Mouse (Mus musculus): ENCODE measurements around the gene Ppp1r9a.

Gene Ppp1r9a

DNA sequence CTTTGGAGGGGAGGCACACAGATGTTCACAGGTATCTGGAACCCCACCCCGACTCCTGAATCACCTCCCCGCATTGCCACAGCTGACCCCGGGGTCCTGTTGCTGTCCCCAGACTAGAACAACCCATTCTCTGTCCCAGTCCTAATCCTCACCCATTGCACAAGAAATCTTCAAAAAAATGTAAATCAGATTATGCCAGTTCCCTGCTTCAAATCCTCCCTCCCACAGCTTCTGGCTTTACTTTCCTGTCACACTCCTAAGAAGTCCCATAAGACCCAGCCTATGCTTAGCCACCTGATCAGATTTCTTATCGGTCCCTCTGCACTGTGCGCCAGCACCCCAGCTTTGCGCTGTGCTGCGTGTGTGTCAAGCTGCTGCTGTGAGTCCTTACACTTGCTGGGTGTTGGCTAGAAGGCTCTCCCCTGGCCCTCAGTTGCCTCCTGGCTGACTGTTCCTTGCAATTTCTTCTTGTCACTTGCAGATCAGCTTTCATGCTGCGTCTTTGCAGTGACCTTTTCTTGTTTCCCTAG lies 296.7 kb downstream of the Ppp1r9a start:
- no peak for DNase-seq (ENCODE audit: low spot score)

DNA sequence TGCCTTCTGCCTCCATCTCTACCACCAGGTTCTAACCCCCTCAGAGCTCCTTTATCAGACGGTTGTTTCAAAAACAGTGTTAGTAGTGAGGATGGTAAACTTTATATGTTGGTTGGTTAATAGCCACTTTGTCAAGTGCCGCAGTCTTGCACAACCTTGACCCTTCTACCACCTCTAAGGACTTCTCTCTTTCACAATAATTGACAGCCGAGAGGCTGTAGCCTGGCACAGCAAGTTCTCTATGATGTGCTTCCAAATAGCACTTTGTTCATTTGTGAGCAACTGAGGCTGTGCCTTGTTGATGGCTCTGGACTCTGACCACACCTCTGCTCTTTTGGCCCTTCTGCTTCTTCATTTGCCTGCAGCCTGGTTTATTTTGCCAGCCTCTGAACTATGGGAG lies 297.2 kb downstream of the Ppp1r9a start:
- DNase-seq (ENCODE audit: low spot score), result no peak

DNA sequence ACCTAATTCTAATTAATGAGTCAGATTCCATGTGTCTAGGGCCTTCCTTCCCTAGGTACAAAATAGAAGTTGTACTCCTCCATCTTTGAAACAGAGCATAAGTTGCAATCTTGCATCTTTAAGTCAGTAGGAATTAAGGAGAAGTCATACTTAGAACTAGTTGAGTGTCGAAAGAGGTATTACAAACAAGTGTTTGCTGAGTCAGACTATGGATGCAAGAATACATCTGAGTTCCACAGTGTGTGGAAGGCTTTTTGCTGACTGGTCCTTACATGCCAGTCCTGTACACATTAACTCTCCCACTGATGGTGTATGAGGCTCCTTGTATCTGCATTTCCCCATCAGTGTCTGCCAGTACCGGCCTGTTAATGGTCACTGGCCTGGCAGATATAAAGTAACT lies 305.1 kb downstream of the Ppp1r9a start:
- DNase-seq (ENCODE audit: low spot score), result no peak
